Mouse (Mus musculus) E14TG2a.4 (cell line): ENCODE results near the gene Zfp827.

ENCODE experiments used
- H3K27me3 ChIP-seq: 2 replicates; pipeline ENCODE4 v1.6.1; 2014; ENCODE audit warnings: low read length, control low read depth; ENCODE audit not compliant: insufficient read depth
- H3K36me3 ChIP-seq: 2 replicates; pipeline ENCODE4 v1.6.1; 2014; ENCODE audit warnings: low read length, control low read depth; ENCODE audit not compliant: insufficient read depth
- H3K4me1 ChIP-seq: replicated peaks from 2 replicates; pipeline ENCODE4 v1.6.1; 2014; ENCODE audit warnings: low read depth, low read length, control low read depth
- H3K4me3 ChIP-seq: replicated peaks from 2 replicates; pipeline ENCODE4 v1.5.1; 2014; ENCODE audit warnings: mild to moderate bottlenecking, low read length
- H3K9me3 ChIP-seq: 2 replicates; pipeline ENCODE4 v1.6.1; 2014; ENCODE audit warnings: low read length, control low read depth
- CTCF ChIP-seq: conservative IDR thresholded peaks from 2 replicates; pipeline ENCODE4 v1.5.1; 2014; ENCODE audit warnings: low read length
- NANOG ChIP-seq: IDR thresholded peaks from 2 replicates; pipeline ENCODE4 v1.6.1; 2014; ENCODE audit warnings: borderline replicate concordance, low read length, mixed read lengths
- POU5F1 ChIP-seq: IDR thresholded peaks from 2 replicates; pipeline ENCODE4 v1.6.1; 2014; ENCODE audit warnings: low read length, borderline replicate concordance

The Zfp827 gene

GRCm38 (mm10) chr8:79027977-79028487 is at the start of gene Zfp827:
Zfp827 (plus strand) TSS chr8:79028437.
- Histone ChIP-seq H3K27me3 (no peaks in the 10 kb centered on the region), H3K4me3 (peak within 1 kb of the TSS; percentile 89), H3K36me3 (no peaks in the 10 kb centered on the region), H3K4me1 (peaks cover 48% of the 10 kb centered on the region), H3K9me3 (no peaks in the 10 kb centered on the region)
- TF ChIP-seq CTCF = no peak
- no peak for TF ChIP-seq NANOG
- no peak for TF ChIP-seq POU5F1

- Histone ChIP-seq H3K36me3 (no peaks in the 10 kb centered on the region), H3K4me3 (no peak overlapping the region), H3K27me3 (no peaks in the 10 kb centered on the region), H3K4me1 (no peaks in the 10 kb centered on the region), H3K9me3 (no peaks in the 10 kb centered on the region)
- no peak for TF ChIP-seq NANOG
- TF ChIP-seq POU5F1 = no peak
- TF ChIP-seq CTCF = no peak
Measured at GRCm38 (mm10) chr8:79004341-79004740, 23.9 kb upstream of the Zfp827 start.

GRCm38 (mm10) chr8:79015061-79015460 is 13.2 kb upstream of the Zfp827 start:
- Histone ChIP-seq H3K4me3 (no peak overlapping the region), H3K27me3 (no peaks in the 10 kb centered on the region), H3K9me3 (no peaks in the 10 kb centered on the region), H3K36me3 (no peaks in the 10 kb centered on the region), H3K4me1 (peaks cover 33% of the 10 kb centered on the region)
- no peak for TF ChIP-seq NANOG
- TF ChIP-seq CTCF = no peak
- no peak for TF ChIP-seq POU5F1

- no peaks in the 10 kb centered on the region for H3K27me3 ChIP-seq
- TF ChIP-seq NANOG (no peak), POU5F1 (no peak), CTCF (no peak)
- peaks cover 33% of the 10 kb centered on the region for H3K4me1 ChIP-seq
- no peaks in the 10 kb centered on the region for H3K36me3 ChIP-seq
- no peaks in the 10 kb centered on the region for H3K9me3 ChIP-seq
- H3K4me3 ChIP-seq = no peak overlapping the region
Measured at GRCm38 (mm10) chr8:79016076-79016475, 12.2 kb upstream of the Zfp827 start.

- Histone ChIP-seq H3K4me1 (peaks cover 33% of the 10 kb centered on the region), H3K9me3 (no peaks in the 10 kb centered on the region), H3K36me3 (no peaks in the 10 kb centered on the region), H3K4me3 (no peak overlapping the region), H3K27me3 (no peaks in the 10 kb centered on the region)
- TF ChIP-seq CTCF = no peak
- TF ChIP-seq NANOG = peak; percentile 82; the same call in 1 of the 2 replicates
- no peak for TF ChIP-seq POU5F1
Measured at GRCm38 (mm10) chr8:79016583-79016982, 11.7 kb upstream of the Zfp827 start.

GRCm38 (mm10) chr8:79023922-79024321 is 4.3 kb upstream of the Zfp827 start:
- Histone ChIP-seq H3K4me3 (no peak overlapping the region), H3K9me3 (no peaks in the 10 kb centered on the region), H3K36me3 (no peaks in the 10 kb centered on the region), H3K4me1 (peaks cover 29% of the 10 kb centered on the region), H3K27me3 (no peaks in the 10 kb centered on the region)
- TF ChIP-seq NANOG (no peak), POU5F1 (no peak), CTCF (peak; percentile 50)

- no peak for TF ChIP-seq NANOG
- no peak for TF ChIP-seq CTCF
- TF ChIP-seq POU5F1 = no peak
- Histone ChIP-seq H3K4me1 (peaks cover 41% of the 10 kb centered on the region), H3K4me3 (peak overlapping the region; percentile 89; the same call in 1 of the 2 replicates), H3K36me3 (no peaks in the 10 kb centered on the region), H3K27me3 (no peaks in the 10 kb centered on the region), H3K9me3 (no peaks in the 10 kb centered on the region)
Measured at GRCm38 (mm10) chr8:79027319-79027718, 918 bp upstream of the Zfp827 start.

- no peaks in the 10 kb centered on the region for H3K36me3 ChIP-seq
- no peak for TF ChIP-seq POU5F1
- no peak for TF ChIP-seq NANOG
- TF ChIP-seq CTCF = no peak
- H3K4me1 ChIP-seq = peaks cover 55% of the 10 kb centered on the region
- peak overlapping the region; percentile 89 for H3K4me3 ChIP-seq
- no peaks in the 10 kb centered on the region for H3K9me3 ChIP-seq
- H3K27me3 ChIP-seq = no peaks in the 10 kb centered on the region
Measured at GRCm38 (mm10) chr8:79028541-79029395, 531 bp downstream of the Zfp827 start.
